Mouse (Mus musculus): ENCODE measurements around the gene Bicral.

Bicral gene

DNA sequence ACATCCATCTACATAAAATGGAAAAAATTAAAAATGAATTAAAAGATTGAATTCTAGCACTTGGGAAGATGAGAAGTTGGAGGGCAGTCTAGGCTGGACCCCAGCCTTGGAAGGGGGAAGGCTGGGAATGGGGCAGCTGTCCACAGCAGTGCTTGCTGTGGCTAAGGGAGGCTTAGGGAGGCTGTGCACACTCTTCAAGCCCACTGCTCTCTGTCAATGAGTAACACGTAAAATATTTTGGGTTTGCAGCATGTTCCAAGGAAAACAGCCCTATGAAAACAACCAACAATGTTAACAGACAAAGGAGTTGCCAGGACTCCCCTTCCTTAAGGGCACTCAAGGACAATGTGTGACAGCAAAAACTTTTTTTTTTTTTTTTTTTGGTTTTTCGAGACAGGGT, 15.3 kb downstream of the Bicral start:
- WGBS = 39% methylated on average over 2 of the region's 2 CpGs

GRCm38 (mm10) chr17:46840304-46841010, 17.8 kb downstream of the Bicral start:
- 88% methylated on average over 10 of the region's 10 CpGs for WGBS

DNA sequence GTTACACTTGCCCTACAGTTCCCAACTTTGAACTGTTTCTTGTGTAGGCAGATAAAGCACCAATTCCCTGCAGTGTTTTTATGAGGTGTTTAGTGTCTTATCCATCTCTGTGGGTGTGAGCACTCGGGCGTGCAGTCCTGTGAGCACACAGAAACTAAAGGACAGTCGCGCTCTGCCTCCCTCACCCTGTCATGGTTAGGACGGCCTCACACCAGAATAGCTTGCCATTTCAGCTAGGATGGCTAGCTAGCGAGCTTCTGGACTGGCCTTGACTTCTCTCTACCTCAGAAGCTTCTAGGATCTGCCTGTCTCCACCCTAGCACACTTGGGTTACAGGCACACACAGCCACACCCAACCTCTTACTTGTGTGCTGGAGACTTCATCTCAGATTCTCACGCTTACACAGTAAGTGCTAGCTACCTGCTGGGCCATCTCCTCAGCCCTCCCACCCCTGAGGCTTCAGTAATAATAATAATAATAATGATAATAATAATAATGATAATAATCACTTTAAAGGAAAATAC, 19.8 kb downstream of the Bicral start:
- 66% methylated on average over 7 of the region's 7 CpGs for WGBS

DNA sequence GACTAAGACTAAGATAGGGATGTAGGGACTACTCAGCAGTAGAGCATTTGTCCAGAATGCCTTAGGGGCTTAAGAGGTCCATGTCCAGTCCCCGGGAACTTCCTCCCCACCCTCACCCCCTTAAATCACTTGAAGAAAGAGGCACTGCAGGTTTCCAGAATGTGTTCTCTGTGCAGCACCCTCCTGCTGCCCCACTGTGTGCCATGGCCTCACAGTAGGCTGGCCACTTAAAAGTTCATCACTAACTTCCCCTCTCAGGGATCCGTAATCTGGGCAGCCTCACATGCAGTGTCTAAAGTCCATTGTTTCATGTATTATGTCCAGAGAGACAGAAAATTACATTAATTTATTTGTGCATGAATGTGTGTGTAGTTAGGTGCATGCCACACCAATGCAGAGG, 20.4 kb downstream of the Bicral start:
- 76% methylated on average over 2 of the region's 2 CpGs for WGBS

GRCm38 (mm10) chr17:46835093-46835715, 23.1 kb downstream of the Bicral start:
- WGBS = 82% methylated on average over 6 of the region's 6 CpGs

- 82% methylated on average over 4 of the region's 4 CpGs for WGBS
Observed at GRCm38 (mm10) chr17:46832981-46833305, 25.3 kb downstream of the Bicral start.

- 52% methylated on average over 11 of the region's 11 CpGs for WGBS
Observed at GRCm38 (mm10) chr17:46832101-46832980, 25.9 kb downstream of the Bicral start.

GRCm38 (mm10) chr17:46829856-46830535, 28.3 kb downstream of the Bicral start:
- 57% methylated on average over 11 of the region's 11 CpGs for WGBS

GRCm38 (mm10) chr17:46828935-46829334, 29.3 kb downstream of the Bicral start:
- WGBS = 89% methylated on average over 3 of the region's 3 CpGs

GRCm38 (mm10) chr17:46823091-46823490, 35.2 kb downstream of the Bicral start:
- 71% methylated on average over 8 of the region's 8 CpGs for WGBS

DNA sequence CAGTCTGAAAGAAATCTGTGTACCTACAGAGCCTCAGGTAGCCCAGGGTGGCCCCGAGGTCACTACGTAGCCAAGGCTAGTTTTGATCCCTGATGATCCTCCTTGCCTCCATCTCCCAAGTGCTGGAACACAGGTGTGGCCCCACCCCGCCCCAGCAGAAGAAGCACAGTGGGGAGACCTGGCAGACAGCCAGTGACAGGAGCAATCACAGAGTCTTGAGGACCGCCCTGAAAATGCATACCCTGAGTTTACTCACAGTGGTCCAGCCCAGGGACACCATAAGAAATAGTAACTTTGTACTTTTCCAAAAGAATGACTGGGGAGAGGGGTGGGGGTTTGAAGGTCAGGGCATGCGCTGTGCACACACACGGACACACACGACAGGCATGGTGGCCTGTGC, 37.7 kb downstream of the Bicral start:
- WGBS = 89% methylated on average over 7 of the region's 7 CpGs

DNA sequence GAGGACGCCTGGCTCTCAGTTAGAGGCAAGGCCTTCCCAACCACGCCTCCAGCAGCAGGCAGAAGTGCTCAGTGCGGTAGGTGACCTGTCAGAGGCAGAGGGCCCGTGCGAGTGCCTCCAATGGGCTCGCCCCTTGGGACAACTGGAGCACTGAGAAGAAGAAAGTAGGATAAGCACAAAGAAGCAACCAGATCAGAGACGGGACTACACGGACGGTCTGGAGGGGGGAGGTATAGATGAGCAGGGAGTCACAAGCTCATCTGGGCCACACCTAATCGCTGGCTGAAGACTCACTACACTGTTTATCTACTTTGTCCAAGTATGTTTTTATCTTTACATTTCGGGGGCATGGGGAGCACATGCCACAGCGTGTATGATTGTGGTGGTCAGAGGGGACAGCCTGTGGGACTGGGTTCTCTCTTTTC, 40.5 kb downstream of the Bicral start:
- WGBS = 94% methylated on average over 12 of the region's 12 CpGs

- 80% methylated on average over 13 of the region's 13 CpGs for WGBS
Observed at GRCm38 (mm10) chr17:46816306-46816705, 42.0 kb downstream of the Bicral start.

DNA sequence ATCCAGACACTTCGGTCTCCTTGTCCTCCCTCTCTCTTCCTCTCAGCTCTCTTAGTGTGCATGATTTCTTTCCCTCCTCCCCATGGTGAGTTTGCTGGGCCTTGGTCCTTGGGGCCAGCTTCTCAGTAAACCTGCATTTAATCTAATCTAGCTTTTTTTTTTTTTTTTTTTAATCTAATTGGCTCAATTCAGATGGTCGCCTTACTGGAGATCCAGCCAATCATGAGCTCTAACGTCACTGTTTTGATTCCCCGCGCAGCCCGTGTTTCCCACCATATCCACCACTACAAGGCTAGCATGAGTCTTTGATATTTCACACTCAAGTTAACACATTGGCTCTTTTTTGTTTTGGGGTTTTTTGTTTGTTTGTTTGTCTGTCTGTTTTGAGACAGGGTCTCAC, 43.8 kb downstream of the Bicral start:
- 88% methylated on average over 6 of the region's 6 CpGs for WGBS

DNA sequence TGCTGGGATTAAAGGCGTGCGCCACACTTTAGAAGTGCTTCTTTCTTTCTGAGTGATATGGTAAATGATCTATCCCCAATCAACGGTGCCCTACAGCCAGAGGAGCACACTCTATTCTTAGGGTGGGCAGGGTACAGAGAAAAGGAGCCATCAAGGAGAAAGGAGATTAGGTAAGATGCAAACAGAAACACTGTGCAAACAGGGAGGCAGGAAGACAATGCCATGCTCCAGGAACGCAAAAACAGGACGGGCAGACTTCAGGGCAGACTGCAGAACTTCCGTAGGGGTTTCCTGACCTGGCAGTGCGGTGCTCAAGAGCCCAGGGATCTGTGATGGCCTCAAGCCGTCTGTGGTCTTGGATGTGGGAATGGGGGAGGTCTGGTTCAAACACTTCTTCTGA, 44.6 kb downstream of the Bicral start:
- 79% methylated on average over 8 of the region's 8 CpGs for WGBS

- 78% methylated on average over 1 of the region's 1 CpGs for WGBS
Observed at GRCm38 (mm10) chr17:46812442-46812841, 45.8 kb downstream of the Bicral start.

- WGBS = 87% methylated on average over 3 of the region's 3 CpGs
Observed at GRCm38 (mm10) chr17:46810672-46811071, 47.6 kb downstream of the Bicral start.

DNA sequence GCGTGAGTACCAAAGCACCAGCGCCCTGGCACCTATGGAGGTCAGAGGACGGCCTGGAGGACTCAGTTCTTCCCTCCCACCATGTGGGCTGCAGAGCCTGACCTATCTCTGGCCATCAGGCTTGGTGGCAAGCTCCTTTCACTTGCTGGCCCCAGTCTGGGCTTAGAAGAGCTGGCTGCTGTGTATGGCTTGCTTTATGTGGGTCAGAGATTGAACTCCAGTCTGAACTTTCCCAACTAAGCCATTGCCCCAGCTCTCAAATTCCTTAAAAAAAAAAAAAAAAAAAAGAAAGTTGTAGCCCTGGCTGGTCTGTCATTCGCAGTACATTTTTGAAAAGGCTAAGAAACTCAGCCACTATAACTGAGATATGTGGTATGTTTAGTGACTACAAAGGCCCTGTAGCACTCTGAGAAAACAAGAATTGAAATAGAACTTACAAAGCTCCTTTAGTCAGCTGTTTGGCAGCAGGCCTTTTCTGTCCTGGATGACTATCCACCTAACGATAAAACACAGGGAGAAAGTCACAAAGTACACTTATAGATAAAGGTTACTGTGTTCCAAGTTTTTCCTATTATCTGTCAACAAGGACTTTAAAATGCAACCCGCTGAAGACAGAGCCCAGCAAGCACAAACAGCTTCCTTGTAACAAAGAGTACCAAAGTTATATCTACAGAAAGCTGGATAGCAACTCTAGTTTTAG, 49.0 kb downstream of the Bicral start:
- WGBS = 71% methylated on average over 6 of the region's 6 CpGs

DNA sequence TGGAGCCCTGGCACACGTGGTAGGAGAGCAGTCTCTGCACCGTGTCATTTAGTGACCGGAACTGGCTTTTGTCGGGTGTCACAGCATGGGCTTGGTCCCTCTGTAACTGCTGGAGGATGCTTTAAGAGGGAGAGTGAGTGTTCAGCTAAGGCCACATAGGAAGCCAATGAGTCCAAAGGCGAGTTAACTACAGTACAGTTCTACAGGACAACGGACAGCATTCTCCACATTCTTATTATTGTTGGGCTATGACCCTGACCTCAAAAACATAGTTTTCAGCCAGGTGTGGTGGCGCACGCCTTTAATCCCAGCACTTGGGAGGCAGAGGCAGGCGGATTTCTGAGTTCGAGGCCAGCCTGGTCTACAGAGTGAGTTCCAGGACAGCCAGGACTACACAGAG, 49.9 kb downstream of the Bicral start:
- 92% methylated on average over 10 of the region's 10 CpGs for WGBS

GRCm38 (mm10) chr17:46801761-46802160, 56.5 kb downstream of the Bicral start:
- WGBS = 81% methylated on average over 6 of the region's 6 CpGs

GRCm38 (mm10) chr17:46799680-46800079, 58.6 kb downstream of the Bicral start:
- 69% methylated on average over 10 of the region's 10 CpGs for WGBS
